Mouse (Mus musculus) lung, postnatal 36 days (tissue): ENCODE data around the gene Cabp2.

ENCODE experiments used
- DNase-seq: peaks from one replicate; pipeline ENCODE4 v3.0.0; 2022; ENCODE audit warnings: mixed read lengths

The Cabp2 gene

GRCm38 (mm10) chr19:4083826-4084225 is 2.4 kb downstream of the Cabp2 start:
- DNase-seq = no peak

- DNase-seq = no peak
These were observed 3.6 kb downstream of the Cabp2 start for GRCm38 (mm10) chr19:4084984-4085383.

GRCm38 (mm10) chr19:4086156-4086555 is 4.8 kb downstream of the Cabp2 start:
- no peak for DNase-seq

- no peak for DNase-seq
These were observed 5.7 kb downstream of the Cabp2 start for GRCm38 (mm10) chr19:4087090-4087489.

GRCm38 (mm10) chr19:4088146-4088545 is 6.8 kb downstream of the Cabp2 start:
- DNase-seq = no peak

- no peak for DNase-seq
These were observed 7.8 kb downstream of the Cabp2 start for GRCm38 (mm10) chr19:4089128-4089527.

- DNase-seq = no peak
These were observed 9.1 kb downstream of the Cabp2 start for GRCm38 (mm10) chr19:4090446-4090845.

- DNase-seq = no peak
These were observed 10.0 kb downstream of the Cabp2 start for GRCm38 (mm10) chr19:4091383-4091782.

GRCm38 (mm10) chr19:4092750-4093149 is 11.4 kb downstream of the Cabp2 start:
- no peak for DNase-seq

GRCm38 (mm10) chr19:4093772-4094171 is 12.4 kb downstream of the Cabp2 start:
- DNase-seq = no peak

- no peak for DNase-seq
These were observed 13.0 kb downstream of the Cabp2 start for GRCm38 (mm10) chr19:4094348-4094747.

- no peak for DNase-seq
These were observed 13.5 kb downstream of the Cabp2 start for GRCm38 (mm10) chr19:4094774-4095303.

- no peak for DNase-seq
These were observed 14.4 kb downstream of the Cabp2 start for GRCm38 (mm10) chr19:4095802-4096201.

GRCm38 (mm10) chr19:4096642-4097440 is 15.5 kb downstream of the Cabp2 start, which contains the start of gene Cdk2ap2:
Gene Cdk2ap2 (plus strand): TSS chr19:4097182.
- DNase-seq = peak; percentile 100

GRCm38 (mm10) chr19:4097441-4097825 is 16.1 kb downstream of the Cabp2 start:
- peak; percentile 95 for DNase-seq

GRCm38 (mm10) chr19:4098426-4098825 is 17.0 kb downstream of the Cabp2 start:
- no peak for DNase-seq

GRCm38 (mm10) chr19:4099056-4099455 is 17.7 kb downstream of the Cabp2 start:
- peak; percentile 98 for DNase-seq

GRCm38 (mm10) chr19:4099837-4100717 is 18.7 kb downstream of the Cabp2 start, which contains the start of gene Pitpnm1:
Gene Pitpnm1 (plus strand): TSS chr19:4099998.
- peak; percentile 87 for DNase-seq

GRCm38 (mm10) chr19:4100718-4101261 is 19.4 kb downstream of the Cabp2 start:
- DNase-seq = no peak

GRCm38 (mm10) chr19:4101466-4101865 is 20.1 kb downstream of the Cabp2 start:
- DNase-seq = no peak

GRCm38 (mm10) chr19:4102049-4102448 is 20.7 kb downstream of the Cabp2 start:
- DNase-seq = no peak

GRCm38 (mm10) chr19:4102626-4103025 is 21.2 kb downstream of the Cabp2 start:
- no peak for DNase-seq

- DNase-seq = no peak
These were observed 21.9 kb downstream of the Cabp2 start for GRCm38 (mm10) chr19:4103294-4103693.
